8 mouse cellular contexts compared by ENCODE assay signal in genomic region chr11:61022550-61023391, GRCm38 (mm10). TPM values are rescaled to one million over a fixed set of nuclear protein-coding genes. Genes with fewer than 3 reads are reported as not detected.
DNase-seq lines count a peak whose midpoint lies in the region; ATAC-seq and TF ChIP-seq lines count a peak whose summit lies in the region.

TSS of gene Kcnj12 (plus strand) at chr11:61022564.

- H3K4me2 ChIP-seq in forebrain, embryonic 11.5 days (ENCODE audit: low read depth, low read length, severe bottlenecking): peak within 1 kb of the TSS; percentile 88
- H3K4me2 ChIP-seq in midbrain, embryonic 11.5 days: peak within 1 kb of the TSS; percentile 74

- DNase-seq in embryo, embryonic 10.5 days (ENCODE audit: low spot score): peak; percentile 41
- DNase-seq in embryo, embryonic 10 days (ENCODE audit: low spot score): no peak
- no peak for DNase-seq in forebrain, embryonic 11.5 days (ENCODE audit: low spot score)
- no peak for DNase-seq in heart, postnatal 4 days
- DNase-seq in midbrain, embryonic 11.5 days (ENCODE audit: low spot score, missing footprints): no peak
- DNase-seq in urinary bladder, postnatal 14 days (ENCODE audit: low spot score): no peak
- no peak for DNase-seq in ovary, postnatal 14 days (ENCODE audit: low spot score)

- no peaks in the 10 kb centered on the region for H3K36me3 ChIP-seq in E14TG2a.4 (ENCODE audit: insufficient read depth, low read length)
- no peaks in the 10 kb centered on the region for H3K36me3 ChIP-seq in forebrain, embryonic 11.5 days (ENCODE audit: control insufficient read depth, insufficient read depth, low read length)
- H3K36me3 ChIP-seq in midbrain, embryonic 11.5 days (ENCODE audit: control insufficient read depth, insufficient read depth, low read length): no peaks in the 10 kb centered on the region

- H3K27ac ChIP-seq in forebrain, embryonic 11.5 days (ENCODE audit: low read depth, low read length): no peak within 1 kb of the TSS
- H3K27ac ChIP-seq in midbrain, embryonic 11.5 days (ENCODE audit: low read depth, low read length): no peak within 1 kb of the TSS

- H3K9me3 ChIP-seq in E14TG2a.4 (ENCODE audit: low read length): no peaks in the 10 kb centered on the region
- H3K9me3 ChIP-seq in forebrain, embryonic 11.5 days (ENCODE audit: control insufficient read depth, low read length): no peaks in the 10 kb centered on the region
- no peaks in the 10 kb centered on the region for H3K9me3 ChIP-seq in midbrain, embryonic 11.5 days (ENCODE audit: control insufficient read depth, low read length)

- H3K27me3 ChIP-seq in E14TG2a.4 (ENCODE audit: insufficient read depth, low read length): peaks cover 88% of the 10 kb centered on the region
- peaks cover 44% of the 10 kb centered on the region for H3K27me3 ChIP-seq in forebrain, embryonic 11.5 days (ENCODE audit: control insufficient read depth, insufficient read depth, low read length)
- peaks cover 48% of the 10 kb centered on the region for H3K27me3 ChIP-seq in midbrain, embryonic 11.5 days (ENCODE audit: control insufficient read depth, insufficient read depth, low read length)

- no peak for ATAC-seq in forebrain, embryonic 11.5 days (replicated peaks; ENCODE audit: low FRiP score)
- no peak for ATAC-seq in midbrain, embryonic 11.5 days (ENCODE audit: low FRiP score)

- TF ChIP-seq CTCF in E14TG2a.4 (conservative IDR thresholded peaks at IDR 0.05; ENCODE audit: low read length): no peak

- WGBS in forebrain, embryonic 11.5 days: under 1% methylated on average over 75 of the region's 81 CpGs
- under 1% methylated on average over 79 of the region's 81 CpGs for whole genome bisulfite sequencing in midbrain, embryonic 11.5 days

- no peak within 1 kb of the TSS for H3K9ac ChIP-seq in forebrain, embryonic 11.5 days (ENCODE audit: low read length)
- no peak within 1 kb of the TSS for H3K9ac ChIP-seq in midbrain, embryonic 11.5 days (ENCODE audit: low read length)

- peaks cover 33% of the 10 kb centered on the region for H3K4me1 ChIP-seq in E14TG2a.4 (replicated peaks; ENCODE audit: low read depth, low read length)
- H3K4me1 ChIP-seq in forebrain, embryonic 11.5 days (replicated peaks; ENCODE audit: control insufficient read depth, insufficient read depth, low read length): peaks cover 6% of the 10 kb centered on the region
- H3K4me1 ChIP-seq in midbrain, embryonic 11.5 days (ENCODE audit: control insufficient read depth, insufficient read depth, low read length): no peaks in the 10 kb centered on the region; the same call in 1 of the 2 replicates

- peak within 1 kb of the TSS; percentile 85 for H3K4me3 ChIP-seq in E14TG2a.4 (replicated peaks; ENCODE audit: low read length)
- H3K4me3 ChIP-seq in forebrain, embryonic 11.5 days (ENCODE audit: low read depth, low read length): peak within 1 kb of the TSS; percentile 42
- H3K4me3 ChIP-seq in midbrain, embryonic 11.5 days (ENCODE audit: low read depth, low read length): peak within 1 kb of the TSS; percentile 42

RNA-seq across cellular contexts. Expression of gene Kcnj12, which starts in this region (rescaled TPM):
- polyA plus RNA-seq in forebrain, embryonic 11.5 days (2014; fragmentation: Nextera tagmentation; extraction: Ambion mirVana): 0.16 TPM in 1 of 2 replicates, not detected in the other
- 10 to 100 TPM; 18.3 to 21.0 TPM for total RNA-seq in heart, postnatal 4 days (2021)
- 0.16 and 0.33 TPM in 2 replicates for polyA plus RNA-seq in midbrain, embryonic 11.5 days (2014; fragmentation: Nextera tagmentation; extraction: Ambion mirVana)
